Mouse (Mus musculus): ENCODE results near the gene Fam120a.

Fam120a gene

GRCm38 (mm10) chr13:48967956-48968749, at the start of gene Fam120a:
Gene Fam120a, minus strand, starts transcription at chr13:48968017.
- DNase-seq (ENCODE audit: low read depth, low spot score) = peak; percentile 89

- DNase-seq (ENCODE audit: low read depth, low spot score) = no peak
These were observed 49.6 kb upstream of the Fam120a start for GRCm38 (mm10) chr13:49017375-49017774.

- peak; percentile 57 for DNase-seq (ENCODE audit: low read depth, low spot score)
These were observed 48.5 kb upstream of the Fam120a start for GRCm38 (mm10) chr13:49016311-49016761.

- DNase-seq (ENCODE audit: low read depth, low spot score) = no peak
These were observed 47.8 kb upstream of the Fam120a start for GRCm38 (mm10) chr13:49015366-49016306.

GRCm38 (mm10) chr13:49013206-49013794, 45.5 kb upstream of the Fam120a start:
- no peak for DNase-seq (ENCODE audit: low read depth, low spot score)

GRCm38 (mm10) chr13:49001691-49002090, 33.9 kb upstream of the Fam120a start:
- DNase-seq (ENCODE audit: low read depth, low spot score) = peak; percentile 33

DNA sequence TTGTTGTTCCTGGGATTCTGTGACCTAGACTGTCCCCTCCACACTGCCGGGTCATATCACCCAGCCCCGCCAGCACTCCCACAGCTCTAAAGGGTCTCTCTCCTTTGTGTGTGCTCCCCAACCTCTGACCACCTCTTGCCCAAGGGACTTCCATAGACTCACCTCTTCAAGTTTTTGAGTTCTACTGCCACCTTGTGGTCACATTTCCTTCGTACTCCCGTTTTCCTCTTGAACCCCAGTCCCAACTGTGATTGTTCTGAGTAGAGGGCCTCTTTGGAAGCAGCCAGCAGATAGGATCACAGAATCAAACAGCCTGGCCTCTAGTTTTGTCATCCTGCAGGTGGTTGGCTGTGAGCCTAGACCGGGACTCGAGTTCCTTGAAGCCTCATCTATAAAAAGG, 30.8 kb upstream of the Fam120a start:
- peak; percentile 56 for DNase-seq (ENCODE audit: low read depth, low spot score)

DNA sequence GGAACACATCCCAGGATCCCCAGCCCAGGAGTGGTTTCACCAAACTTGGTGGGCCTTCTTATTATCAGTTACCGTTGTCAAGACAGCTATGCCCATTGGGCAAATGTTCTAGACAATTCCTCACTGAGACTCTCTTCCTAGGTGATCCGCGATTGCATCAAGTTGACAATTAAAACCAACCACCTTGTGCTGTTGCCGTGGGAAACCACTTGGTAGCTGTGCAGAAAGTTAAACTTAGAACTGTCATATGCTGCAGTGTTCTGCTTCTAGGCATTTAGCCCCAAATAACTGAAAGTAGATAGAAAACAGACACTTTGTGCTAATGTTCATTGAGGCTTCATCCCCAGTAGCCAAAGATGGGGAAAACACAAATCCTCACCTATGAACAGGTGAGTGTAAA, 28.9 kb upstream of the Fam120a start:
- no peak for DNase-seq (ENCODE audit: low read depth, low spot score)

DNA sequence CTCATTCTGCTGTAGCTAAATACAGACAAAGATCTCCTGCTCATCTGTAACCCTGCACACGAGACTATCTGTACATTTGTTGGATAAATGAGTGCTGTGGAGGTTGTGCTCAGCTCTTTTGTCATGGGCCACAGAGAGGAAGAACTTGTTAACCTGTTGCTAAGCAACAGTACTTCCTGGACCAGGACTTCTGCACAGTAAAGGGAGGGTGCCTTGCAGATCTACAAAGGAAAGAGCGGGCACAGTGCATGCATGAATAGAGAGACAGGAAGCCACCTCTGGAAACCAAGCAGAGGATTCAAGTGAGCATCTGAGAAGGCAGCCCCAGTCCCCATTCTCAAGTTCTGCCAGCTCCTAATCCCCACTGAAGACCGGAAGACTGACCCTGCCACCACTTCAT, 27.1 kb upstream of the Fam120a start:
- DNase-seq (ENCODE audit: low read depth, low spot score) = no peak

GRCm38 (mm10) chr13:48992914-48993313, 25.1 kb upstream of the Fam120a start:
- no peak for DNase-seq (ENCODE audit: low read depth, low spot score)

- no peak for DNase-seq (ENCODE audit: low read depth, low spot score)
These were observed 22.3 kb upstream of the Fam120a start for GRCm38 (mm10) chr13:48990138-48990537.

DNA sequence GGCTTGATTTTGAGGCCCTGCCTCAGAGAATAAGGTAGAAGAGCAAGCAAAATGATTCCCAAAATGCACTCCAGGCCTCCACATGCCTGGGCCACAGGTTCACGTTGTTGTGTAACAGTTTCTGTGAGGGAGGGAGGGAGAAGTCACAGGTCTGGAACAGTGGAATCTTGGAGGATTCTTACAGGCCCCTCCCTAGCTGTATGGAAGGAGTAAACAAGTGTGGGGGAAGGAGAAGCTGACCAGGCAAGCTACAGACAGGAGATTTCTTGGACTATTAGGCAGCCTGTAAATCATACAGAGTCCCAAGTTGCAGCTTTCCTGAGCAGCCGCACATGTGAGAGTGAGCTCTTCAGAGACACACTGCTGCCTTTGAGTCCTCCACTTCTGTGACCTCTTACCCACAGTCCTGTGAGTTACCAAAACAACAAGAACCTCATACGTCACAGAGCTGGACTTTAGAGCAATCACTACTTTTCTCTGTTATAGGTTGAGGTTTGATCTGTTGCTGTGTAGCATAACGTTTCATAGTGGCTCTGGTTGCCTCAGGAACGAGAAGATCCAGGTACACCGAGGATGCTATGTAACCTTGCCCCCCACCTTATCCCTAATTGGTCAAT, 14.8 kb upstream of the Fam120a start:
- DNase-seq (ENCODE audit: low read depth, low spot score) = no peak

DNA sequence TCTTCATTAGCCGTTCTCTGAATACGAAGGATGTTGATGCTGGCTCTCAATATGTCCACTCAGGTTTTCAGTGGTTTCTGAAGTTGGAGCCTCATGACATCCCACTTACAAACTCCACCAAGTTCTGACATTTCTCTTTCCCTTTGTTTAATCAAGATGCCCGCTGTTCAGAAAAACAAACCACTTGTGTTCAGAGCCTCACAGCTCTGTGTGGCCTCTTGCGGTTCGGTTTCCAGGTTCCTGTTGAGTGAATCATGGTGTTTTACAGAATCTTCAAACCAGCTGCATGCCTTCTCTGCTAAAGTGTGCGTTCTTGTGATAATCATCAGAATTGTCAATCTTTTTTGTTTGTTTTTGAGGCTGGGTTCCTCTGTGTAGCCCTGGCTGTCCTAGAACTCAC, 11.3 kb upstream of the Fam120a start:
- DNase-seq (ENCODE audit: low read depth, low spot score) = no peak

GRCm38 (mm10) chr13:48977858-48978257, 10.0 kb upstream of the Fam120a start:
- DNase-seq (ENCODE audit: low read depth, low spot score) = peak; percentile 39

DNA sequence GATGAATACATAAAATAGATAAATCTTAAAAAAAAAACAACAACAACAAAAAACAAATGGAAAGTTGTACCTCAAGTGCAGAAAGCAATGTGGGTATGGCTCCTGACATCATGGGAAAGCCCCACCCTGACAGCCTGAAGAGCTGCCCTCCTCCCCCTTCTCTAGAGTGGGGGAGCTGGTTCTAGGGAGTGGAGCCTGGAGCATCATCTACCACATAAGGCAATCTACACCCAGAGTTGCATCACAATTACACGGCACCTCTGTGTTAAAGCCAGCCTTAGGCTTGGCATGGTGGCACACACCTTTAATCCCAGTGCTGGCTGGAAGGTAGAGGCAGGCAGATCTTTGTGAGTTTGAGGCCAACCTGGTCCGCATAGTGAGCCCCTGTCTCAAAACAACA, 6.9 kb upstream of the Fam120a start:
- DNase-seq (ENCODE audit: low read depth, low spot score) = no peak

- peak; percentile 84 for DNase-seq (ENCODE audit: low read depth, low spot score)
These were observed 6.4 kb upstream of the Fam120a start for GRCm38 (mm10) chr13:48974266-48974665.

- DNase-seq (ENCODE audit: low read depth, low spot score) = no peak
These were observed 5.4 kb upstream of the Fam120a start for GRCm38 (mm10) chr13:48973231-48973630.

DNA sequence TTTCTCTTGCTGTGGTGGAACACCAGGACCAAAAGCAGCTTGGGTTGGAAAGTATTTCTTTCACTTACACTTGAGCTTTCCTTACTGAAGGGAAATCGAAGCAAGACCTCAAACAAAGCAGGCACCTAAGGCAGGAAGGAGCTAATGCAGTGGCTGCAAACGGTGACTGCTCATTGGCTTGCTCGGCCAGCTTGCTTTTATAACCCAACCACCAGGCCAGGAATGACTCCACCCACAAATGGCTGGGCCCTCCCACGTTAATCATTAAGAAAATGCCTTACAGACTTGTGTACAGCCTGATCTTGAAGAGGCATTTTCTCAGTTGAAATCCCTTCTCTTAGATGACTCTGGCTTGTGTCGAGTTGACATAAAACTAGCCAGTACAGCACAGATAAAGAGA, 3.2 kb upstream of the Fam120a start:
- no peak for DNase-seq (ENCODE audit: low read depth, low spot score)

DNA sequence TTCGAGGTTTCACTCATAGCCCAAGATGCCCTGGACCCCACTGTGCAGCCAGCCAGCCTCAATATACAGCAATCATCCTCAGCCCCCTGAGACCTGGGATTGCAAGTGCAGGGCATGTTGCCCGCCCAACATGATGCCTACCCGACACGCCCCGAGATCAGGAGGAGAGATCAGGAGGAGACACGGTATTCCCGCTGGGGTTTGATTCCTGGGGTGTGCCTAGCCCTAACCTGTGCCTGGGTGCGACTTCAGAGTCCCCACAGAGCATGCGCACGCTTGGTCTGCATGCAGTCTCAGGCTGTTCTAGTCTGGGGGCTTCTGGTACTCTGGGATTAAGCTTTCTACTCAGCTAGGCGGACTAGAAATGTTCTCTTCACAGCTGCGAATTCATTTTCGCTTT, 2.7 kb upstream of the Fam120a start:
- DNase-seq (ENCODE audit: low read depth, low spot score) = no peak

DNA sequence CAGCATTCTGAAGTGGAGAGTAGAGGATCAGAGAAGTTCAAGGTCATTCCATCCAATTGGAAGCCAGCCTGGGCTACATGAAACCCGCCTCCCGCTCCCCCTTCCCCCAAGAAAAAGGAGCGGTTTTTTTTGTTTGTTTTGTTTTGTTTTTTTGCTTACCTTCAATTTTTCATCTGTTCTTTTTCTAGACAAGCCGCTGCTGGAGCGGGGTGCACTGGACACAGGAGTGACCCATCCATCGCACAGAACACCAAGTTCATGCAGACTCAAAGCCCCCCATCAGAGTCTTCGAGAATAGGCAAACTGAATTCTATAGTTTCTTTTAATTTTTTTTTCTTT, 902 bp upstream of the Fam120a start:
- no peak for DNase-seq (ENCODE audit: low read depth, low spot score)

DNA sequence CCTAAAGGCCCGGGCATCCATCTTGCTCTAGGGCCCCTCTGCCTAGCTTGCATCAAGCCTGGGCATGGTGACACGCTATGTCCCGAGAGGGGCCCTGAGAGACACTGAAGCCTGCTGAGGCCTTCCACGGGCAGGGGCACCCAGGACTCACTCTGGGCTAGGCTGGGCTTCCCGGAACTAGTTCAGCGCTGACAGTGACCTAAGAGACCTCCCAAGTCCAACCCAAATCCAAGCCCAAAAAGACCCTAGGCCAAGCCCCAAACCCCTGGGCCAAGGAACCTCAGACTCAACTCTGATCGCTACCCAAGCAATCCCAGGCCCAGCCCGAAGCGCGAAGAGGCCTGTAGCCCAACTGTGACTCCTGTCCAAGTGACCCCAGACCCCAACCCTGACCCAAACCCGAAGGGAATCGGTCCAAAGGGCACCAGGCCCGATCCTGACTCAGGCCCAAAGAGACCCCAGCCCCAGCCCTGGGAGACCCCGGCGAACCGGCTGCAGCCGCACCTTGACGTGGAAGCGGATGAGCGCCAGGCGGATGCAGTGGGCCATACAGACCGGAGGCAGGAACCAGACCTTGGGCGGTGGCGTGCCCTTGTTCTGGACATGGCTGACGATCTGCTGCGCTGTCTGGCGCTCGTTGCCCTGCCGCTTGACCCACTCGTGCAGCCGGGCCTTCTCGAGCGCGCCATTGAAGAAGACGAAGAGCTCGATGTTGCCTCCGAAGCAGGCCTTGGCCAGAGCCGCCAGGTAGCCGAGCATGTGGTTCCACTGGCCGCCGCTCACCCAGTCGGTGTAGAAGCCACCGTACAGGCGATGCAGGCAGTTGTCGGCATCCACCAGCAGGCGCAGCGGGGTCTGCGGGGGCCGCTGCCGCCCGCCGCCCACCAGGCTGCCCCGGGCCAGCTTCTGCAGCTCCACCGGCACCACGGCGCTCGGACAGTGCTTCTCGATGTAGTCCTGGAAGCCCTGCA, 681 bp downstream of the Fam120a start:
- peak; percentile 27 for DNase-seq (ENCODE audit: low read depth, low spot score)

All from skeletal muscle tissue, adult 2 months (tissue).